Mouse (Mus musculus): ENCODE data around the gene Ifi208. TPM values are rescaled to one million over a fixed set of nuclear protein-coding genes. Genes with fewer than 3 reads are reported as not detected.
"Not testable (repeated sequence)": the region's sequence is repeated elsewhere in the genome, so short reads cannot be mapped to it uniquely, and the experiment has no call there.

Gene Ifi208
- not detected for total RNA-seq (2022)

DNA sequence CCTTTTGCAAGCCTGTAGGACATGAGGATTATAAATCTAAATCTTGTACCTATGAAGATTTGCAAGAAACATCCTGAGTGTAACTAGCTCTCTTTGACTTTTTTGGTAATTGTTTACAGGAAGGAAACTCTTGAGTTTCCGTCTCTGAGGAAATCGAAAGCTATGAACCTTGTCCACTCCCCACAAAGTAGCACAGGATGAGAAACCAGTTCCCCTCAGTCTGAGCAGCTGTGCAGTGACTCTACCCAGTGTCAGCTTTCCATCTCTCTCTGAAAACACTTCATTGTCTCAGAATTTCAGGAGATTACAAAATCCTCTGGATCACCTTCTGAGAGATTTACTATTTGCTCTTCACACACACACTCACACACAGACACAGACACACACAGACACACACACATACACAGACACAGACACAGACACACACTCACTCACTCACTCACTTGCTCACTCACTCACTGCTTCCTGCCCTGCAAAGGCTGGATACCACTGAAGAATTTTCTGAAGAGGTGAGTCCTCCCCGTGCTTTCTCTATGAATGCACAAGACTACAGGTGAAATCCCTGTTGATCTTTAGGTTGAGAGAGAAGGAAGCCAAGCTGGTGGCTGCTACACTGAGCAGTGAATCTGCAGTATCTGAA lies at the start of gene Ifi208:
Ifi208 (plus strand) TSS at position 218 of the 640 bp plus-strand sequence.
- not testable (repeated sequence) for DNase-seq (ENCODE audit: low spot score in 2 of 2)

DNA sequence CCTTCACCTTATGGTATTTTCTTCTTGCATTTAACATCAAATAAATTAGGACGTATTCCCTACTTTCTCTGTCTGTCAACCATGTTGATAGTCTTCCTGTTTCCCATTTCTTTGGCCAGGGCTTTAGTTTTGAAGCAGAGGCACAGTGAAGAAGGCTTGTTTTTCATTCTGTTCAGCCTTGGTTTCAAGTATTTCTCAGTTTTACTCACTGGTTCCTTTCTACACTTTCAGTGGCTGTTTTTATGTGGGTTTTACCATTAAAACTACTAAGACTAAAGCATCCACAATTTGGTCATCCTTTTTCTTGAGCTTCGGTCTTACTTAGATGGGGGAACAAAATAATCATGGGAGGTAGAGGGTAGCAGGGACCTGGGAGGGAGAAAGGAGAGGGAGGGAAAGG lies 49.4 kb upstream of the Ifi208 start:
- DNase-seq (ENCODE audit: low spot score in 2 of 2): no peak

DNA sequence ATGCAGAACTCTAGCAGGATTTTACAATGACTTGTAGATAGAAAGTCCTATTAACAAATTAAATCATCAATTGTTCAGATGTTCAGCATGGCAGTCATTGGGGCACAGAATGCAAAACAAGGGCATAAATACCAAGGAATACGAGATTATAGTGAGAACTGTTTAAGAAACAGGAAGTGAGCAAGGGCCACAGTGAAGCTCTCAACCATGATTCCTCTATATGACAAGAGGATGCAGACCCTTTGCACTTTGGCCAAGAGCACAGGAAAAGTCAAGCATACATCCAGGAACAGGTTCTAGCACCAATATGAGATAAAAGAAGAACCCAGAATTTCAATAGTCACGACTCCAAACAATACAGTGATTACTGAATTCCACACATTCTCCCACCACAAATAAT lies 46.8 kb upstream of the Ifi208 start:
- no peak for DNase-seq (ENCODE audit: low spot score in 2 of 2)

DNA sequence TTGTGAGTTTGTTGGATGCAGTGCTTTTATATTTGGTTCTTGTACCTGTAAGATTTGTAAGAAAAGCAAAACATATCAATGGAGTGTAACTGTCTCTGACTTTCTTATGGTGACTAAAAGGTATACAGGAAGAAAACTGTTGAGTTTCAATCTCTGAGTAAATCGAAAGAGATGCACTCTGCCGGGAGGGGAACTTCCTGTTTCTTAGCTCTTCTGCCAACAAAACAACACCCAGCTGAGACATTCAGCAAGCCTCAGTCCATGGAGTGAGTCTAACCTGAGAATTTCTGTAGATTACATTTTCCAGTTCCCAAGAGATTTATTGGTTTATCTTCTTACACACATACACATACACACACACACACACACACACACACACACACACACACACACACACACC lies 42.9 kb upstream of the Ifi208 start, which contains the start of gene Ifi209:
Ifi209 (plus strand) TSS at position 296 of the 400 bp plus-strand sequence.
- not testable (repeated sequence) for DNase-seq (ENCODE audit: low spot score in 2 of 2)

DNA sequence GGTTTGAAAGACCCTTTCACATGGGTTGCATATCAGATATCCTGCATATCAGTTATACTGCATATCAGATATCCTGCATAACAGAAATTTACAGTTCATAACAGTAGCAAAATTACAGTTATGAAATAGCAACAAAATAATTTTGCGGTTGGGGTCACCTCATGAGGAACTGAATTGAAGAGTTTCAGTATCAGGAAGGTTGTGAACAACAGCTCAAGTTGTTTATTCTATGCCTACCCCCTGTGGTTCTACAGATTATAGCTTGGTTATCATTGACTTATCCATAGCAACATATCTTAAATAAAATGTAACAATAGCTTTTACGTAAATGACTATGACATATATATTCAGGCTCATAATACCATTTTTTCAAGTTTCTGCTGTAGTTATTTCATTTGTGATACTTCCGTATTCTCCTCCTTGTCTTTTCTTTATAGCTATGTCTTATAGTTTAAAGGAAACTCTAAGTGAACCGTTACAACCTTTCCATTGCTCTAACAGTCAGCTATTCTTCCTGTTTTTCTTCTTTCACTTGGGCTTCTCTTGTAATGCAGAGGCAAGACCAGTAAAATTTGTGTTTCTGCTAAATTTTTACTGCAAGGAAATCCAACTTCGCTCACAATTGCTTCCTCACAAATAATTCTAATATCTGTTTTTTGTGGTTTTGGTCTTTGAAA lies 39.4 kb upstream of the Ifi208 start:
- no peak for DNase-seq (ENCODE audit: low spot score in 2 of 2)

DNA sequence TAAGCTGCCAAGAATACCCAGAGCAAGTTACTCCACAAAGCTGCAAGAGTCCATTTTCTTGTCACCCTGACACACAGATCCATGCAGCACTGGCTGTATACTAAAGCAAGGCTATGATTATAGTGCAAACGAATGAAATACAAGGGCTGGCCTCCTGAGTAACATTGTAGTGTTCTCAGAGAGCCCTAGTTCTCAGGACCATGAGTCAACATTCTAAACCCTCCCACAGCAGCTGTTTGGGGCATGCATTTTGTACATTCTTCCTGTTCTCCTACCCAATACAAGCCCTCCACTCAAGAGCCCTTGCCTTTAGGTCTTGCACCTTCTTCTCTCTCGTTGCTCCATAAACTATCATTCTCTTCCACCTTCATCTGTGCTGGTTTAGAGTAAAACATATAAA lies 28.1 kb upstream of the Ifi208 start:
- DNase-seq (ENCODE audit: low spot score in 2 of 2): no peak

DNA sequence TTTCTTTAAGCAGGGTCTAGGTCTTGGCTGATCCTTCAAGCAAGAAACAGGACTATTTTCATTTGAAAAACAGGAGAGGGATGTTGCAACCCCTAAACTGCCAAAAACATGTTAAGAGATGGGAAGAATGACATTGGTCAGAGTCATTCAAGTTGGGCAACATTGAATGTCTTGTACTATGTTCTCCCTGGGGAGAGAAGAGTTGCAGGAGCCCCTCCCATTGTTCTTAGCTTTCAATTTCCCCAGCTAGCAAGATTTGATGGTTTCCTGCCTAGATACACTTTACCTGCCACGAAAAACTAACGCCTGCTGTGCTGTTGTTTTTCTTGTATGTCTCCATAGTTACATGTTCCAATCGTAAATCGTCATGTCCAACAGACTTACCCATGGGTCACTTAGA lies 15.5 kb upstream of the Ifi208 start:
- DNase-seq (ENCODE audit: low spot score in 2 of 2): no peak

DNA sequence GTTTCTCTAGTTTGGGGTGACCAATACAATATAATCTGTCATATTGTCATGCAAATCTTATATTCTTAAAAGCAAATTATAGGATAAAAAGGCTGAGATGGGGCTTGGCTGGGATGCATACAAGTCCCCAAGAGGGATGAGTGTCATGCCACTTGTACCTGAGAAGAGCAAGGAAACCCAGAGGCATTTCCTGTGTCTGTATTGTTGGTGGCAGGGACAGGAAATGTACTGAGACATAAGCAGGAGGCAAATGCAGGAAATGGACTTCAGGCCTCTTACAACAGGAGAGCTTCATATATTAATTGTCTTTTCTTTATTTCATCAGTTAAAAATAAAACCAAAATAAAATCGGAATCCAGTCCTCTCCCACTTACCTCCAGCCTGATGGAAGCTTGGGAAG lies 5.1 kb downstream of the Ifi208 start:
- DNase-seq (ENCODE audit: low spot score in 2 of 2): not testable (repeated sequence)

DNA sequence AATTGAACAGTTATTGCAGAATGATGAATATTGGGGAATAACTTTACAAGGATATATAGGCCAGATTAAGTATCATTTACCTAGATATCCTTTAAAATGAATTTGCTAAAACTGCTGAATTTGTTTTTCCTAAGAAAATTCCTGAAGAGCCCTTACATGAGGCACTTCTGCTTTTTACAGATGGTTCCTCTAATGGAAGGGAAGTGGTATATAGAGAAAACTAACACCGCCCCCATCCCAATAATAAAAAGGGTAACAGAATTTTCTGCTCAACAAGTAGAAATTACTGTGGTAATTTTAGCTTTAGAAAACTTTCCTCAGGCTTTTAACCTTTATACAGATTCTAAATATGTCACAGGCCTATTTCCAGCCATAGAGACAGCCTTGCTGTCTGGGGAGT lies 20.8 kb downstream of the Ifi208 start:
- no peak for DNase-seq (ENCODE audit: low spot score in 2 of 2)

DNA sequence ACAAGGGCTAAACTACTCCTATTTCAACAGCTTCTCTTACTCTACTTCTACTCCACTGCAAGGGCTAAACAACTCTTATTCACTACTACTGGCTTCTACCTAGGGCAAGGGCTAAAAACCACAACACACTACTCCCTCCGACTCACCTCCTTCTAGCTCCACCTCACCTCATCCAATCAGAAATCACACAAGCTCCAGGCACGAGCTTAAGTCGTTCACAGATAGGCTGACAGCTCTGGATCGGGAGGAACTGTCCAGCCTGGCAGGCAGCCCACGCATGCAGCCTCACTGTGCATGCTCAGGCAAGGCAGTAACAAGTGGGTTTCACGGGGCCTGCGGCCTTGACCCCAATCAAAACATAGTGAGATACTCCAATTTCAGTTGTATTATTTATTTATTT lies 59.7 kb downstream of the Ifi208 start:
- no peak for DNase-seq (ENCODE audit: low spot score in 2 of 2)

DNA sequence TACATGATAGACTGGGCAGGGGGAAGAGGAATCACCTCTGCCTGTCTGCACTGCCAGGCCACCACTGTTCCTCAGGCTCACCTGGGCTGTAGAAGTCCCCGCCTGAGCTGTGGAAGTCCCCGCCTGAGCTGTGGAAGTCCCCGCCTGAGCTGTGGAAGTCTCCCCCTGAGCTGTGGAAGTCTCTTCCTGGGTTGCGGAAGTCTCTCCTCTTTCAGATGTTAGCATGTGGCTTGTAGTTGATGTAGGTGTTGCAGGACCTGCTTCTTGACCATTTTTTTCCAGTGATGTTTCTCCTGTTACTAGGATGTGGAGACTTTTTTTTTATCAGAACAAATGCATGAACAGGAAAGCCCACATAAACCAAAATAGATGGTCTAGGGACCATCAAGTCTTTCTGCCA lies 61.5 kb downstream of the Ifi208 start:
- not testable (repeated sequence) for DNase-seq (ENCODE audit: low spot score in 2 of 2)

DNA sequence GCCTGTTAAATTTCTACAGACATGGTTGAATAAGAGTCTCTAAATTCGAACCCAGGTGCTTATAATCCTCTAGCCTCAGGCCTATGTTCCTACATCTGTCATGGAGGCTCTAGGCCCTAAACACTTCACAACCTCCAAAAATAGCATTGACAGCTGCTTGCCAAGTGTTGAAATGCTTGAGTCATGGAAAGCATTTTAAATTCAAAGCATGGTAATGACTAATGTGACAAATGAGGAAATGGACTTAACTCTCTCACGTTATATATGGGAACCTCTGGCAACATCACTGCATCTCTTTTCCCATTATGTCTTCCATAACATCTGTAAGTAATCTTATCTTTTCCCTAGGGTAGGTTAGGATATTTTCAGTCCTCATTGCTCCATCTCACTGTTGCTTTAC lies 63.5 kb downstream of the Ifi208 start:
- no peak for DNase-seq (ENCODE audit: low spot score in 2 of 2)

DNA sequence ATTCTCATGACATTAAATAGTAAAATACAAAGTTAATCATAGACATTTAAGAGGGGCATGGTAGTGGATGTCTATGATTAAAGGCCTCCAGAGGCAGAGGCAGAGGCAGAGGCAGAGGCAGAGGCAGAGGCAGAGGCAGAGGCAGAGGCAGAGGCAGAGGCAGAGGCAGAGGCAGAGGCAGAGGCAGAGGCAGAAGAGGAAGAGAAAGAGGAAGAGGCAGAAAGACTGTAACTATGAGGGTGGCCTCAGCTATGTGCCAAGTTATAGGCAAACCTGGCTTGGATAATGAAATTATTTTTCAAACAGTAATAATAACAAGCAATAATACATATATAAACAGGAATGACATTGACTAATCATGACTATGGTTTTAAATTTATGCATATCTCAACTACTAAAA lies 67.1 kb downstream of the Ifi208 start:
- DNase-seq (ENCODE audit: low spot score in 2 of 2): no peak

DNA sequence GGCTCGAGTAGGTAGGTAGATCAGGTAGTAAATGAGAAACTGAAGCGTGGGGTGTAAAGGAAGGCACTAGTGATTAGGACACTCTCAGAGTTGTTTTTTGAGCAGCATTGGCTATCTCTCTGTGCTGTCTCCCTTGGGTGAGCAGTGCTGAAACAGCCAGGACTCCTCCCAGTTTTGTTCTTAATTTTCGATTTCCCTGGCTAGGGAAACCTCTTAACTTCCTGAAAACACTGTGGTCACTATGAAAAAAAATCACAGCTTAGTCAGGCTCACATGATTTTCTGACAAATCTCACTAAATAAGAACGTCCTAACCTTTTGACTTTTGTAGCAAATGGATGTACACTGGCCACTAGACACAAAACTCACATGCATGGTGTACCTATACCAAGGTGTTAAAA lies 68.2 kb downstream of the Ifi208 start, which contains the start of gene Ifi207:
Ifi207 (minus strand) TSS at position 92 of the 400 bp plus-strand sequence.
- no peak for DNase-seq (ENCODE audit: low spot score in 2 of 2)

DNA sequence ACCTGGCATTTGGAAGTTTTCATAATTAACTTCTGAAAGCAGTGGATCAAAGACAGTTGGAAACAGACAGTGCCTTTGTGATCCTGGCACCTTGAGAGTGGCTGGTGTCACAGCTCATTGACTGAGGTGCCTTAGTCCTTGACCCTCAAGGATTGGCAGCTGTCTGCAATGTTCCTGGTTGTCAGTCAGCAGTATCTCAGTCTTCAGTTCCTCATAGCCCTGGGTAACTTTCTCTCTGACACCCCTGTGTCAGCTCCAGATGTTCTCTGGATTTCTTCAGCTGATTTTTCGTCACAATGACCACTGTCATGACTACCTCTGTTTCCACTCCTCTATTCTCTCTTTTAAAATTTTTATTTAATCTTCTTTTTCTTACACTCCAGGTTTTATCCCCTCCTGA lies 68.8 kb downstream of the Ifi208 start:
- DNase-seq (ENCODE audit: low spot score in 2 of 2): no peak

Small RNA genes within 50 kb of the gene (microRNA-seq; reads per million reads assigned to microRNA genes)
- gene Gm44339: 0 reads per million in 2 experiments

Other genes starting within 250 kb of the Ifi208 start
- gene Ifi206, start 182.6 kb upstream of the Ifi208 start, total RNA-seq (2022): under 1 TPM in 1 of 4 experiments, not detected in 3; 0.66 TPM
- gene Ifi214, start 137.7 kb upstream of the Ifi208 start, total RNA-seq (2022): not detected
- gene Ifi213, start 74.4 kb upstream of the Ifi208 start, total RNA-seq (2022): under 1 TPM in 3 of 4 experiments, not detected in 1; 0.11 to 0.59 (median 0.16) TPM
- gene Ifi209, start 42.8 kb upstream of the Ifi208 start, total RNA-seq (2022): under 1 TPM in 3 of 4 experiments, not detected in 1; 0.21 to 0.56 (median 0.37) TPM
- under 1 TPM; 0.13 to 0.65 (median 0.36) TPM for gene Ifi207, start 68.1 kb downstream of the Ifi208 start, total RNA-seq (2022)
- 1 to 10 TPM in 1 of 4 experiments, under 1 TPM in 3; 0.30 to 1.1 (median 0.61) TPM for gene Ifi204, start 93.3 kb downstream of the Ifi208 start, total RNA-seq (2022)
- under 1 TPM in 2 of 4 experiments, not detected in 2; 0.26 to 0.55 TPM for gene Ifi211, start 239.4 kb downstream of the Ifi208 start, total RNA-seq (2022)